Mouse (Mus musculus) testis, adult 2 months (tissue): ENCODE measurements around the gene Rps11.

Experiments used
- CTCF ChIP-seq: fragments of 200-500 bp; IDR thresholded peaks from 2 replicates; pipeline ENCODE4 v1.5.1; 2012; ENCODE audit warnings: low read depth, mild to moderate bottlenecking, inconsistent platforms, low read length, moderate library complexity; ENCODE audit not compliant: control insufficient read depth, insufficient read depth, insufficient replicate concordance
- POLR2A ChIP-seq: fragments of 200-500 bp; IDR thresholded peaks from 2 replicates; pipeline ENCODE4 v1.6.1; 2012; ENCODE audit warnings: low read depth, mild to moderate bottlenecking, inconsistent platforms, low read length, moderate library complexity; ENCODE audit not compliant: control insufficient read depth

DNA sequence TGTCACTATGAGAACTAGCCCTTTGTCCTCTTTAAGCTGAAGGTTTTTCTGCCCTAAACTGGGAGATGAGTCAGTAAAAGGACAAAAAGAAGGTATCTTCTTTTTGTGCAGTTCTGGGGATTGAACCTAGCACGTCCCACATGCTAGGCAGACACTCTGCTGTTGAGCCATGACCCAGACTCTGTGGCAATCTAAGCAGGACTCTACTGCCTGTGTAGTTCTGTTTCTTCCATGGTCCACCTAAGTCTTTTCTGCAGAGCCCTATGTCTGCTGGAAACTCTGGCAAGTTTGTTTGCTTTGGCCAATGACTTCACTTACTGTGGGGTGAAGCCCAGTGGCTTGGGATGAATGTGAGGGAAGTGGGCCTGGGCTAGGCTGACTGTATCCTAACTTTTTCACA lies 14.2 kb upstream of the Rps11 start:
- TF ChIP-seq CTCF (no peak), POLR2A (no peak)
